Mouse (Mus musculus) right cerebral cortex, postnatal 14 days (tissue): Measurements from ENCODE around the gene Olfr48.

Experiments
- DNase-seq: peaks from one replicate; pipeline ENCODE4 v3.0.0; 2022

The Olfr48 gene

GRCm38 (mm10) chr2:89848105-89848504 is at the start of gene Olfr48:
Gene Olfr48, minus strand, starts transcription at chr2:89848205.
- DNase-seq: no peak

GRCm38 (mm10) chr2:89878137-89878536 is 30.1 kb upstream of the Olfr48 start, which contains the start of gene Olfr1257:
Gene Olfr1257, plus strand, starts transcription at chr2:89878437.
- DNase-seq: no peak

- no peak for DNase-seq
Measured at GRCm38 (mm10) chr2:89849230-89849629, 1.2 kb upstream of the Olfr48 start.

- no peak for DNase-seq
Measured at GRCm38 (mm10) chr2:89841455-89841854, 6.5 kb downstream of the Olfr48 start, which contains the start of gene Olfr1256. Gene Olfr1256, minus strand, starts transcription at chr2:89841555.

GRCm38 (mm10) chr2:89820216-89820615 is 27.8 kb downstream of the Olfr48 start:
- DNase-seq: no peak

- no peak for DNase-seq
Measured at GRCm38 (mm10) chr2:89811751-89812150, 36.3 kb downstream of the Olfr48 start, which contains the start of gene Olfr1255. Gene Olfr1255, plus strand, starts transcription at chr2:89812051.

- DNase-seq: no peak
Measured at GRCm38 (mm10) chr2:89810751-89811150, 37.3 kb downstream of the Olfr48 start.

- no peak for DNase-seq
Measured at GRCm38 (mm10) chr2:89799583-89799982, 48.4 kb downstream of the Olfr48 start.

- DNase-seq: no peak
Measured at GRCm38 (mm10) chr2:89793519-89793918, 54.5 kb downstream of the Olfr48 start, which contains the start of gene Olfr1254. Gene Olfr1254, minus strand, starts transcription at chr2:89793619.
